Mouse (Mus musculus) MEL (cell line): ENCODE measurements around the gene Hoxb1. TPM values are rescaled to one million over a fixed set of nuclear protein-coding genes. Genes with fewer than 3 reads are reported as not detected.

ENCODE experiments used
- DNase-seq: peaks from one replicate; pipeline ENCODE4 v3.0.0; 2011; ENCODE audit warnings: low read depth, low spot score
- H3K27ac ChIP-seq: 2 replicates; pipeline ENCODE4 v1.5.1; 2012; ENCODE audit warnings: low read depth, mild to moderate bottlenecking, control low read depth, low read length, moderate library complexity; ENCODE audit not compliant: control insufficient read depth
- H3K27me3 ChIP-seq, 2 experiments: fragments of 150-350 bp in 1 of 2; sonication (generic) in 1 of 2; 2 replicates each; pipeline ENCODE4 v1.6.1; 2012; ENCODE audit warnings: low read length in 2 of 2, mild to moderate bottlenecking in 2 of 2, improper control_type of control experiment in 1 of 2, moderate library complexity in 1 of 2; ENCODE audit not compliant: insufficient read depth in 2 of 2, control insufficient read depth in 1 of 2
- H3K36me3 ChIP-seq, 2 experiments: 2 replicates each; pipeline ENCODE4 v1.6.1; 2012 to 2014; ENCODE audit warnings: low read length in 2 of 2, improper control_type of control experiment in 1 of 2, inconsistent platforms in 1 of 2, mild to moderate bottlenecking in 1 of 2; ENCODE audit not compliant: insufficient read depth in 2 of 2, control insufficient read depth in 1 of 2
- H3K4me1 ChIP-seq, 2 experiments: fragments of 150-350 bp in 1 of 2; sonication (generic) in 1 of 2; 2 replicates each; pipeline ENCODE4 v1.6.1; 2012; ENCODE audit warnings: low read length in 2 of 2, improper control_type of control experiment in 1 of 2, mild to moderate bottlenecking in 1 of 2; ENCODE audit not compliant: insufficient read depth in 2 of 2, control insufficient read depth in 1 of 2
- H3K4me3 ChIP-seq, 2 experiments: fragments of 150-350 bp in 1 of 2; sonication (generic) in 1 of 2; 2 replicates each; pipeline ENCODE4 v1.5.1; 2012; ENCODE audit warnings: low read depth in 2 of 2, low read length in 2 of 2, mild to moderate bottlenecking in 2 of 2, moderate library complexity in 2 of 2, control low read depth in 1 of 2, improper control_type of control experiment in 1 of 2; ENCODE audit not compliant: control insufficient read depth in 1 of 2, insufficient read depth in 1 of 2
- H3K79me2 ChIP-seq: 2 replicates; pipeline ENCODE4 v1.6.1; 2012; ENCODE audit warnings: mild to moderate bottlenecking, low read length, moderate library complexity; ENCODE audit not compliant: control insufficient read depth, poor library complexity, insufficient read depth
- H3K9ac ChIP-seq: 2 replicates; pipeline ENCODE4 v1.6.1; 2012; ENCODE audit warnings: low read depth, mild to moderate bottlenecking, control low read depth, low read length, moderate library complexity; ENCODE audit not compliant: control insufficient read depth, poor library complexity, severe bottlenecking
- H3K9me3 ChIP-seq: fragments of 150-350 bp; sonication (generic); replicated peaks from 2 replicates; pipeline ENCODE4 v1.6.1; 2012; ENCODE audit warnings: mild to moderate bottlenecking, low read length, improper control_type of control experiment, moderate library complexity; ENCODE audit not compliant: insufficient read depth
- ELF1 ChIP-seq: IDR thresholded peaks from 2 replicates; pipeline ENCODE4 v1.6.1; 2014; ENCODE audit warnings: low read depth, mild to moderate bottlenecking, inconsistent platforms, low read length, improper control_type of control experiment, moderate library complexity
- ETS1 ChIP-seq: IDR thresholded peaks from 2 replicates; pipeline ENCODE4 v1.6.1; 2012; ENCODE audit warnings: low read depth, mild to moderate bottlenecking, inconsistent platforms, low read length, improper control_type of control experiment, moderate library complexity
- GABPA ChIP-seq: IDR thresholded peaks from 2 replicates; pipeline ENCODE4 v1.6.1; 2012; ENCODE audit warnings: low read depth, mild to moderate bottlenecking, inconsistent platforms, low read length, improper control_type of control experiment, moderate library complexity
- HCFC1 ChIP-seq: IDR thresholded peaks from 2 replicates; pipeline ENCODE4 v1.6.1; 2012; ENCODE audit warnings: low read depth, mild to moderate bottlenecking, inconsistent platforms, low read length, improper control_type of control experiment, moderate library complexity
- JUND ChIP-seq: IDR thresholded peaks from 2 replicates; pipeline ENCODE4 v1.6.1; 2011; ENCODE audit warnings: low read depth, mild to moderate bottlenecking, improper control_type of control experiment, low read length
- KAT2A ChIP-seq: conservative IDR thresholded peaks from 2 replicates; pipeline ENCODE4 v1.6.1; 2012; ENCODE audit warnings: low read depth, low read length, improper control_type of control experiment, inconsistent platforms
- MAFK ChIP-seq: IDR thresholded peaks from 2 replicates; pipeline ENCODE4 v1.6.1; 2011; ENCODE audit warnings: low read depth, mild to moderate bottlenecking, low read length, improper control_type of control experiment, borderline replicate concordance
- MAX ChIP-seq: IDR thresholded peaks from 2 replicates; pipeline ENCODE4 v1.6.1; 2011; ENCODE audit warnings: low read length, improper control_type of control experiment
- MAZ ChIP-seq: IDR thresholded peaks from 2 replicates; pipeline ENCODE4 v1.6.1; 2012; ENCODE audit warnings: low read depth, mild to moderate bottlenecking, inconsistent platforms, low read length, improper control_type of control experiment
- MEF2A ChIP-seq: IDR thresholded peaks from 2 replicates; pipeline ENCODE4 v1.6.1; 2014; ENCODE audit warnings: low read depth, mild to moderate bottlenecking, inconsistent platforms, low read length, improper control_type of control experiment; ENCODE audit not compliant: poor library complexity, insufficient replicate concordance, severe bottlenecking; ENCODE audit errors: extremely low read depth
- MXI1 ChIP-seq: IDR thresholded peaks from 2 replicates; pipeline ENCODE4 v1.6.1; 2011; ENCODE audit warnings: mild to moderate bottlenecking, low read depth, low read length, improper control_type of control experiment
- POLR2A ChIP-seq, 2 experiments: IDR thresholded peaks; 2 replicates each; pipeline ENCODE4 v1.6.1; 2011 to 2012; ENCODE audit warnings: low read length in 2 of 2, mild to moderate bottlenecking in 2 of 2, control low read depth in 1 of 2, improper control_type of control experiment in 1 of 2, low read depth in 1 of 2, moderate library complexity in 1 of 2; ENCODE audit not compliant: control insufficient read depth in 1 of 2, insufficient read depth in 1 of 2, poor library complexity in 1 of 2
- POLR2AphosphoS5 ChIP-seq: IDR thresholded peaks from 2 replicates; pipeline ENCODE4 v1.6.1; 2012; ENCODE audit warnings: low read depth, borderline replicate concordance, mild to moderate bottlenecking, inconsistent platforms, low read length, moderate library complexity, mixed read lengths
- TAL1 ChIP-seq: IDR thresholded peaks from 2 replicates; pipeline ENCODE4 v1.6.1; 2012; ENCODE audit warnings: mild to moderate bottlenecking, inconsistent platforms, low read length, moderate library complexity, mixed read lengths
- UBTF ChIP-seq: IDR thresholded peaks from 2 replicates; pipeline ENCODE4 v1.6.1; 2012; ENCODE audit warnings: low read depth, mild to moderate bottlenecking, inconsistent platforms, low read length, improper control_type of control experiment, moderate library complexity, borderline replicate concordance; ENCODE audit not compliant: insufficient read depth
- USF1 ChIP-seq: IDR thresholded peaks from 2 replicates; pipeline ENCODE4 v1.6.1; 2014; ENCODE audit warnings: low read depth, mild to moderate bottlenecking, inconsistent platforms, low read length, improper control_type of control experiment, moderate library complexity
- ZNF384 ChIP-seq: IDR thresholded peaks from 2 replicates; pipeline ENCODE4 v1.6.1; 2012; ENCODE audit warnings: low read depth, mild to moderate bottlenecking, inconsistent platforms, low read length, improper control_type of control experiment
- polyA plus RNA-seq, 2 experiments: library from polyadenylated mRNA; stranded (reverse) in 1 of 2; unstranded in 1 of 2; fragments of >175 nt in 1 of 2; fragments of >200 nt in 1 of 2; gene quantifications; 2 replicates each; pipeline versions ENCODE4 v1.2.1 to v1.2.4; 2012; ENCODE audit warnings: low replicate concordance in 2 of 2, low read depth in 1 of 2; ENCODE audit not compliant: insufficient read length in 2 of 2, insufficient read depth in 1 of 2, missing spikeins in 1 of 2
- total RNA-seq: library from RNA; depleted of rRNA; stranded (reverse); fragments of 300-350 nt; gene quantifications from 2 replicates; pipeline ENCODE4 v1.2.3, GENCODE M21; 2012

Hoxb1 gene
- total and polyA plus RNA-seq, 3 experiments: not detected

- no peak overlapping the region for H3K4me3 ChIP-seq
- no peak overlapping the region for H3K9ac ChIP-seq
- no peaks in the 10 kb centered on the region for H3K79me2 ChIP-seq
- H3K27ac ChIP-seq: no peak overlapping the region
- H3K4me1 ChIP-seq: no peaks in the 10 kb centered on the region
- no peak for DNase-seq
- no peaks in the 10 kb centered on the region for H3K36me3 ChIP-seq
- no peaks in the 10 kb centered on the region for H3K9me3 ChIP-seq
- TF ChIP-seq ETS1 (no peak), ZNF384 (no peak), JUND (no peak), POLR2AphosphoS5 (no peak), GABPA (no peak), POLR2A (IDR thresholded peaks at IDR 0.05; ENCODE audit: control insufficient read depth in 1 of 2, insufficient read depth in 1 of 2, low read depth in 1 of 2, low read length in 2 of 2, poor library complexity in 1 of 2) (no peak), MAZ (no peak), MXI1 (no peak)
- H3K27me3 ChIP-seq: peaks cover 4 to 8% of the 10 kb centered on the region in 2 experiments
These were observed 33.4 kb upstream of the Hoxb1 start for GRCm38 (mm10) chr11:96332105-96332504.

- H3K9ac ChIP-seq: no peak overlapping the region
- no peak overlapping the region for H3K4me3 ChIP-seq
- no peaks in the 10 kb centered on the region for H3K79me2 ChIP-seq
- no peaks in the 10 kb centered on the region for H3K9me3 ChIP-seq
- TF ChIP-seq MXI1: no peak
- TF ChIP-seq TAL1: no peak
- TF ChIP-seq USF1: no peak
- TF ChIP-seq HCFC1: no peak
- no peak for TF ChIP-seq KAT2A
- TF ChIP-seq MAZ: no peak
- TF ChIP-seq JUND: no peak
- TF ChIP-seq MAX: no peak
- TF ChIP-seq MEF2A: no peak
- no peak for TF ChIP-seq ELF1
- TF ChIP-seq MAFK: no peak
- no peak for TF ChIP-seq UBTF
- TF ChIP-seq GABPA: no peak
- DNase-seq: no peak
- H3K27ac ChIP-seq: no peak overlapping the region
- no peaks in the 10 kb centered on the region for H3K4me1 ChIP-seq
- H3K36me3 ChIP-seq: no peaks in the 10 kb centered on the region
- H3K27me3 ChIP-seq: peaks cover 6 to 8% of the 10 kb centered on the region in 2 experiments
These were observed 32.9 kb upstream of the Hoxb1 start for GRCm38 (mm10) chr11:96332618-96333032.
